Mouse (Mus musculus) gastrocnemius, adult 2 months (tissue): Measurements from ENCODE around the gene Efna4. TPM values are rescaled to one million over a fixed set of nuclear protein-coding genes. Genes with fewer than 3 reads are reported as not detected.

ENCODE experiments used
- DNase-seq: peaks from one replicate; pipeline ENCODE4 v3.0.0; 2022
- H3K27ac ChIP-seq: fragments of 200-600 bp; 2 replicates; pipeline ENCODE4 v1.8.1; 2022; ENCODE audit warnings: mild to moderate bottlenecking
- H3K4me3 ChIP-seq: fragments of 200-600 bp; 2 replicates; pipeline ENCODE4 v1.8.1; 2022; ENCODE audit warnings: mild to moderate bottlenecking, moderate library complexity
- CTCF ChIP-seq: fragments of 200-600 bp; IDR thresholded peaks from 2 replicates; pipeline ENCODE4 v1.8.1; 2022; ENCODE audit warnings: antibody characterized with exemption, mild to moderate bottlenecking, moderate library complexity
- intact Hi-C: fragments of 180-260 bp; cut with DNase I; formaldehyde crosslinking; loops from one replicate; pipeline ENCODE4 v1.15.1; 2025
- total RNA-seq, 2 experiments: library from RNA; stranded (reverse); gene quantifications; 2 replicates each; pipeline ENCODE4 v1.2.3; 2021

The Efna4 gene
- total RNA-seq, 2 experiments from 2014 or later: 0.15 to 0.20 TPM

DNA sequence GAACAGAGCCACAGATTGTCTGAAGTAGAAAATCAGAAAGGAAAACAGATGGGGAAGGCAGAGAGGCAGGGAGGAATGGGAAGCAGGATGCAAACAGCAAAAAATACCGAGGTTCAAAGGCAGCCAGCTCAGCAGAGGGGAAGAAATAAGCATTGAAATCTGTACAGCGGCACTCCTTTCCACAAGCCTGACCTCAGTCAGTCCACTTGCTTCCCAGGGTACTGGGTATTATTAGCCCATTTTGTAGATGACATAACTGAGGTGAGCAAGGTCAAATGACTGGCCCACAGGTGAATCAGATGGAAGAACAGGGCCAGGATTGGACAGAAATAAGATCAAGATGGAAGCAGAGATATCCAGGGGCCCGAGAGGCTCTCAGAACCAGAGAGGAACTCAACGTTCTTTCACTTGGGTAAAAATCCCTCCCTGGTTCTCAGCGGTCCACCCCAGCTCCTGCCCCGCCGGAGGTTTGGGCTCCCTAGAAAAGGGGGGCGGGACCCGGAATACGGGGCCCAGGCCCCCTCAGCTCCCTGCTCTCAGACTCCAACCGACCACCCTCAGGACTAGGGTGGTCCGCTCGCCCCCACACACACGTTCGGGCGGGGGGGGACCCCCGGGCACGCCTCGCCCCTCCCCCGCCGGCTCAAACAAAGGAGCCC, 637 bp downstream of the Efna4 start:
- no peak for TF ChIP-seq CTCF
- H3K4me3 ChIP-seq: peak overlapping the region; percentile 86
- no peak for DNase-seq
- intact Hi-C loops: no loop called here
- peak overlapping the region; percentile 64 for H3K27ac ChIP-seq

DNA sequence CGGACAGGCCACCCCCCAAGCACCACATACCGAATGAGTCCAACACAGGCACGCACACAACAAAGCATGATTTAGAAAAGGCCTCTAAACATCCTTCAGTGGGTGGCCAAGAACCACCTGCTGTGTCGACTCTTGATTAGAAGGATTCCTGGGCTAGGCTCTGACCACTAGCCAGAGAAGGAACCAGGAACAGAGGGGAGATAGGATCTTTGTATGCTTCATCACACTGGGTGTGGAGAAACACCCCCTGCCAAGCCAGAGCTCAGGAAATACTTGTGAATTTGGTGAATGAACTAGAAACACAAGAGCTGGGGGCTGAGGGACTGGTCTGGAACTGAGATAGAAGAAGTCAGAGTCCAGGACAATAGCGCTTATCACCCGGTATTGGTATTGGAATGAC, 1.3 kb downstream of the Efna4 start:
- DNase-seq: no peak
- intact Hi-C loops: no loop called here
- no peak overlapping the region for H3K4me3 ChIP-seq
- no peak overlapping the region for H3K27ac ChIP-seq
- TF ChIP-seq CTCF: no peak

DNA sequence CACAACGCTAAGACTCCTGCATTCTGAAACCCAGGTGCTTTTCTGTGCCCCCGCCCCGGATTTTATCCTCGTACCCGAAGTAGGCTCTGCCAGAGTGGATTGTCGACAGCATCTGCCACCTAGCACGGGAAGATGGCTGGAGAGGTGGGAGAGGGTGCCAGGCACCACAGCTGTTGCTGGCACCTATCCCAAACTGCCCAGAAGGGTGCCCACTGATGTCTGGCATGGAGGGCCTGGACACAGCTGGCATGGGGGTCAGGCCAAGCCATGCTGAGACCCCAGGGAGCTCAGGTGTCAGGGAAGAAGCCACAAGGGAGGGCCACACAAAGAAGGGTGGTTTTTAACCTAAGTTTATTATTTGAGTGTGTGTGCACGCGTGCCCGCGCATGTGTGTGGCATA, 4.8 kb downstream of the Efna4 start:
- no peak for DNase-seq
- Histone ChIP-seq H3K4me3 (no peak overlapping the region), H3K27ac (no peak overlapping the region)
- intact Hi-C loops: no loop called here
- no peak for TF ChIP-seq CTCF

GRCm38 (mm10) chr3:89332476-89332875, 5.4 kb downstream of the Efna4 start:
- no peak for DNase-seq
- intact Hi-C loops: no loop called here

DNA sequence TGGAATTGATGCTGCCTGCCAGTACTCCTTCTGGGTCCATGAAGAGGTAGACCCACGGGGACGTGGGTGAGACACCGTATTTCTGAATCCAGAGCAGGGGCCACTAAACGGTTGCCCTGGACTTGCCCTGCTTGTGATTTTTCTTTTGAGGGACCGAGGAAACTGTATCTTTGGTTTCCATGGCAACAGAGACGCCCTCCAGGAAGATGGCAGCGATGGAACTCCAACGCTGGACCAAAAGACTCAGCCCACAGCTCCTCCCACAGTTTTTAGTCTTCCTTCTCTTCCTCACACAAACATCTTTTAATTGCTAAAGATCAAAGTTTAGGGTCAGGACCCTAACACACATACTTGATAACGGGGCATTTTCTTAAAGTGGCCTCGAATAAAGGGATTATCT, 5.8 kb downstream of the Efna4 start:
- TF ChIP-seq CTCF: no peak
- no peak for DNase-seq
- intact Hi-C loops: no loop called here
- H3K4me3 ChIP-seq: no peak overlapping the region
- H3K27ac ChIP-seq: no peak overlapping the region

More at GRCm38 (mm10) chr3:89332476-89332875, 5.4 kb downstream of the Efna4 start:
- TF ChIP-seq CTCF: no peak
- Histone ChIP-seq H3K27ac (no peak overlapping the region), H3K4me3 (no peak overlapping the region)

GRCm38 (mm10) chr3:89331561-89331960, 6.3 kb downstream of the Efna4 start:
- no peak for DNase-seq
- Histone ChIP-seq H3K4me3 (no peak overlapping the region), H3K27ac (no peak overlapping the region)
- TF ChIP-seq CTCF: no peak
- intact Hi-C loops: no loop called here

DNA sequence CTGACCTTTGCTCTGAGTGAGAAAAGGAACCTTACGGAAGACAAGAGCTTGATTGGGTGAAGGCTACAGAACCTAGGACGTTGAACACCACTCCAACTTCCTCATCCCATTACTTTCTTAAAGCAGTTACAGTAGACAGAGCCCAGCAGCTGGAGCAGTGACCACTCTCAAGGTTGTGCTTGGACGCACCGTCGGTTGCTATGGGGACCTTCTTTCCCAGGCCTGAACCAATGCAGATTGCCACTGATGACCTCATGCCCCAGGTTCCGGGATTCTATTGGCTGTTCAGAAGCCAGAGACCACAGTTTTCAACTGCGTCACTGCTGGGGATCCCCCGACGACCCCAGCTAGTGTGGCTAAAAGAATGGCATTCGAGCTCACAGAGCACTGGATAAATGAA, 6.9 kb downstream of the Efna4 start:
- DNase-seq: no peak
- Histone ChIP-seq H3K27ac (no peak overlapping the region), H3K4me3 (no peak overlapping the region)
- intact Hi-C loops: no loop called here
- no peak for TF ChIP-seq CTCF

- no peak for TF ChIP-seq CTCF
- DNase-seq: no peak
- no peak overlapping the region for H3K4me3 ChIP-seq
- intact Hi-C loops: no loop called here
- no peak overlapping the region for H3K27ac ChIP-seq
These were observed 7.5 kb downstream of the Efna4 start for GRCm38 (mm10) chr3:89330346-89330745.

DNA sequence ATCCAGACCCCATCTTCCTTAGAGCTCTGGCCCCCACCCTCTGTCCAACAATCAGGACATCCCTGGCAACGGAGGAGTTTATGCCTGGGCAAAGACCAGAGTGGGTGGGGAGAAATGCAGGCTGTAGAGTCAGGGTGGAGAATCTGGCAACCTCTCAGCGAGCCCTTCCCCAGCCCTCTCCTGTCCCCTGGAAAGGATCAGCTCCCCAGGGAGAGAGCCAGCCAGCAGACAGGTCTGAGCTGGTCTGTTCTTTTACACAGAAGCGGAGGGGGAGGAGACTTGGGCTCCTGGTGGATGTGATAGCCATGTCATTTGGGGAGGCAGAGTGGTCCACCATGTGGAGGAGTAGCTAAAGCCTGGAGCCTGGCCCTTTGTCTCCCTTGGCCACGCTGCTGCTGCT, 9.2 kb downstream of the Efna4 start:
- no peak overlapping the region for H3K4me3 ChIP-seq
- TF ChIP-seq CTCF: no peak
- intact Hi-C loops: no loop called here
- no peak overlapping the region for H3K27ac ChIP-seq
- no peak for DNase-seq

- Histone ChIP-seq H3K27ac (no peak overlapping the region), H3K4me3 (no peak overlapping the region)
- TF ChIP-seq CTCF: no peak
- no peak for DNase-seq
- intact Hi-C loops: no loop called here
These were observed 10.4 kb downstream of the Efna4 start for GRCm38 (mm10) chr3:89327371-89327870.

GRCm38 (mm10) chr3:89325882-89326281, 11.9 kb downstream of the Efna4 start:
- Histone ChIP-seq H3K27ac (no peak overlapping the region), H3K4me3 (no peak overlapping the region)
- no peak for TF ChIP-seq CTCF
- intact Hi-C loops: no loop called here
- no peak for DNase-seq

DNA sequence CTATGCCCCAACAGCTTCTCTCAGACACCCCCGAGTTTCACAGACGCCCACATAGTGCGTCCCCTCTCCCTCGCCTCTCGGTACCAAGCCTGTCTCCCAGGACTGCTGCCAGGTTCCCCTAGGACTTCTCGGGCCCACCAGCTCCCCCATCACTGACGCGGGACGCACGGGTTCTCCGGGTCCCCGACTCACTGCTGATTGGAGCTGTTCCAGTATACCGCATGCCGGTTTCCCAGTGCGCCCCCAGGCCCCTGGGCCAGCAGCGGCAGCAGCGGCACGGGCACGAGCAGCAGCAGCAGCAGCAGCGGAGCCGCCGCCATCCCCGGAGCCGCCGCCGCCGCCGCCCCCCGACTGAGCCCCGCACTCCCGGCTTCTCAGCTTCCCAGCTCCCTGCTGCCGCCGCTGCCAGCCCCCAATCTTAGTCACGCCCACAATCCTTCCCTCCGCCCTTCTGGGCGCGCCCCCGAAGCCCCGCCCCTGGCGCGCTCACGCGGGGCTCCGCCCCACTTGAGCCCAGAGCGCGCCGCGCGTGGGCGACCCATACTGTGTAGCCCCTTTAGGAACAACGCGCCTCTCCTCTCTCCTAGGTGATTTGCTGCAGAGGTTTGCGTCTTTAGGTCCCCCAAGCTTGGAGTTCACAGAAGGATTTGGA, 15.2 kb downstream of the Efna4 start, which contains the start of gene Efna3:
Gene Efna3, minus strand, starts transcription at position 452 of the 652 bp plus-strand sequence.
- no peak within 1 kb of the TSS for H3K27ac ChIP-seq
- H3K4me3 ChIP-seq: peak within 1 kb of the TSS; percentile 73
- intact Hi-C loops: no loop called here

GRCm38 (mm10) chr3:89322131-89322500, 15.7 kb downstream of the Efna4 start:
- TF ChIP-seq CTCF: no peak
- Histone ChIP-seq H3K27ac (no peak overlapping the region), H3K4me3 (peak overlapping the region; percentile 73)
- no peak for DNase-seq
- intact Hi-C loops: no loop called here

More for the DNA sequence above, 15.2 kb downstream of the Efna4 start, which contains the start of gene Efna3:
- no peak for TF ChIP-seq CTCF
- DNase-seq: peak; percentile 70
